Mouse (Mus musculus) myocyte (in vitro differentiated cells): ENCODE measurements around the gene Sptlc2. TPM values are rescaled to one million over a fixed set of nuclear protein-coding genes. Genes with fewer than 3 reads are reported as not detected.

Experiments
- H3K27me3 ChIP-seq: one replicate; pipeline ENCODE4 v1.6.1; 2011; ENCODE audit not compliant: control insufficient read depth, insufficient read depth, insufficient read length
- H3K36me3 ChIP-seq: one replicate; pipeline ENCODE4 v1.6.1; 2011; ENCODE audit not compliant: control insufficient read depth, insufficient read depth
- H3K4me2 ChIP-seq: one replicate; pipeline ENCODE4 v1.6.1; 2011; ENCODE audit warnings: low read depth, control low read depth
- H3K4me3 ChIP-seq: one replicate; pipeline ENCODE4 v1.5.1; 2011; ENCODE audit warnings: mild to moderate bottlenecking, control low read depth, moderate library complexity
- H3K79me2 ChIP-seq: one replicate; pipeline ENCODE4 v1.6.1; 2011; ENCODE audit not compliant: control insufficient read depth, insufficient read depth
- H3ac ChIP-seq: one replicate; pipeline ENCODE4 v1.6.1; 2011; ENCODE audit not compliant: control insufficient read depth, insufficient read length
- CEBPB ChIP-seq: IDR thresholded peaks from 2 replicates; pipeline ENCODE4 v1.6.1; 2011; ENCODE audit warnings: mild to moderate bottlenecking, moderate library complexity; ENCODE audit not compliant: poor library complexity, insufficient read depth, severe bottlenecking
- E2F4 ChIP-seq: IDR thresholded peaks from one replicate; pipeline ENCODE4 v1.6.1; 2011; ENCODE audit warnings: mild to moderate bottlenecking, control low read depth, moderate library complexity; ENCODE audit not compliant: insufficient read depth
- MAX ChIP-seq: IDR thresholded peaks from one replicate; pipeline ENCODE4 v1.6.1; 2011; ENCODE audit warnings: low read depth, mild to moderate bottlenecking, control low read depth
- MYOD1 ChIP-seq, 3 experiments: IDR thresholded peaks; one replicate each; pipeline ENCODE4 v1.6.1; 2011; ENCODE audit warnings: control low read depth in 2 of 3, low read depth in 2 of 3, mild to moderate bottlenecking in 2 of 3, moderate library complexity in 1 of 3; ENCODE audit not compliant: insufficient read length in 2 of 3, control insufficient read depth in 1 of 3
- MYOG ChIP-seq, 3 experiments: IDR thresholded peaks; one replicate each; pipeline ENCODE4 v1.6.1; 2011; ENCODE audit warnings: control low read depth in 2 of 3, low read depth in 2 of 3, mild to moderate bottlenecking in 2 of 3; ENCODE audit not compliant: insufficient read length in 2 of 3, control insufficient read depth in 1 of 3, insufficient read depth in 1 of 3
- POLR2A ChIP-seq: IDR thresholded peaks from one replicate; pipeline ENCODE4 v1.6.1; 2011; ENCODE audit warnings: low read depth, mild to moderate bottlenecking, control low read depth, moderate library complexity; ENCODE audit not compliant: insufficient read length
- POLR2AphosphoS2 ChIP-seq: IDR thresholded peaks from one replicate; pipeline ENCODE4 v1.6.1; 2011; ENCODE audit warnings: low read depth, control low read depth; ENCODE audit not compliant: insufficient read length
- REST ChIP-seq: IDR thresholded peaks from one replicate; pipeline ENCODE4 v1.6.1; 2011; ENCODE audit warnings: mild to moderate bottlenecking, control low read depth, moderate library complexity; ENCODE audit not compliant: insufficient read depth, insufficient read length
- SRF ChIP-seq: IDR thresholded peaks from one replicate; pipeline ENCODE4 v1.6.1; 2011; ENCODE audit warnings: low read depth; ENCODE audit not compliant: control insufficient read depth, insufficient read length
- TCF12 ChIP-seq: IDR thresholded peaks from one replicate; pipeline ENCODE4 v1.6.1; 2011; ENCODE audit warnings: mild to moderate bottlenecking, control low read depth; ENCODE audit not compliant: poor library complexity, insufficient read depth, severe bottlenecking
- TCF3 ChIP-seq: IDR thresholded peaks from one replicate; pipeline ENCODE4 v1.6.1; 2011; ENCODE audit warnings: low read depth, control low read depth; ENCODE audit not compliant: insufficient read length
- USF1 ChIP-seq: IDR thresholded peaks from one replicate; pipeline ENCODE4 v1.6.1; 2011; ENCODE audit warnings: low read depth, mild to moderate bottlenecking, control low read depth, moderate library complexity
- polyA plus RNA-seq: library from polyadenylated mRNA; unstranded; fragments of >200 nt; fragmentation: generic; extraction: Trizol; gene quantifications from one replicate; pipeline ENCODE4 v1.2.1, GENCODE M21; 2012; ENCODE audit warnings: missing spikeins

The Sptlc2 gene
- polyA plus RNA-seq, 1 experiment = 43.4 TPM

DNA sequence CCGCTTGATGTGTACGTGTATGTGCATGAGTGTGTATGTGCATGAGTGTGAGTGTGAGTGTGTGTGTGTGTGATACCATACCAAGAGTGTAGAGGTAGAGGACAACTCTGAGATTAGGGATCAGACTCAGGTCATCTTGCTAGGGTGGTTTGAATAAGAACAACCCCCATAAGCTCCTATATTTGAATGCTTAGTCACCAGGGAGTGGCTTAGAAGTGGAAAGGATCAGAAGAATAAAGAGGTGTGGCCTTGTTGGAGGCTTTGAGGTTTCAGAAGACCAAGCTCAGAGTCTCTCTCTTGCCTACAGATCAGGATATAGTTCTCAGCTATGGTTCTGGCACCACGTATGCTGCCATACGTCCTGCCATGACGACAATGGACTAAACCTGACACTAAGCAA is 131.5 kb downstream of the Sptlc2 start:
- TF ChIP-seq TCF3 (no peak), MYOG (IDR thresholded peaks at IDR 0.05; ENCODE audit: control insufficient read depth in 1 of 3, insufficient read depth in 1 of 3, insufficient read length in 2 of 3, low read depth in 2 of 3) (no peak), MAX (no peak), REST (no peak), SRF (no peak), CEBPB (no peak), MYOD1 (IDR thresholded peaks at IDR 0.05; ENCODE audit: control insufficient read depth in 1 of 3, insufficient read length in 2 of 3, low read depth in 2 of 3) (no peak), USF1 (no peak), TCF12 (no peak), E2F4 (no peak), POLR2A (no peak), POLR2AphosphoS2 (no peak)
- Histone ChIP-seq H3ac (no peak overlapping the region), H3K27me3 (no peaks in the 10 kb centered on the region), H3K79me2 (no peaks in the 10 kb centered on the region), H3K4me3 (no peak overlapping the region), H3K4me2 (no peak overlapping the region), H3K36me3 (peaks cover 47% of the 10 kb centered on the region)

Other genes starting within 250 kb of the Sptlc2 start
- 44.3 TPM for gene Gstz1, start 241.2 kb downstream of the Sptlc2 start, polyA plus RNA-seq
- gene Pomt2, start 240.4 kb downstream of the Sptlc2 start, polyA plus RNA-seq = 11.1 TPM
- gene Samd15, start 188.6 kb downstream of the Sptlc2 start, polyA plus RNA-seq = 0.29 TPM
- gene Tmed8, start 187.9 kb downstream of the Sptlc2 start, polyA plus RNA-seq = 2.1 TPM
- gene Noxred1, start 149.6 kb downstream of the Sptlc2 start, polyA plus RNA-seq = 0.13 TPM
- gene Vipas39, start 122.1 kb downstream of the Sptlc2 start, polyA plus RNA-seq = 16.4 TPM
- gene Ahsa1, start 121.9 kb downstream of the Sptlc2 start, polyA plus RNA-seq = 148 TPM
- 0.12 TPM for gene Ism2, start 88.7 kb downstream of the Sptlc2 start, polyA plus RNA-seq
- gene Slirp, start 55.5 kb upstream of the Sptlc2 start, polyA plus RNA-seq = 101 TPM
- gene Alkbh1, start 55.7 kb upstream of the Sptlc2 start, polyA plus RNA-seq = 9.3 TPM
- gene Snw1, start 83.9 kb upstream of the Sptlc2 start, polyA plus RNA-seq = 48.2 TPM
- gene Gm5788, start 106.4 kb upstream of the Sptlc2 start, polyA plus RNA-seq = not detected
- gene Gm8300, start 126.0 kb upstream of the Sptlc2 start, polyA plus RNA-seq = 0.16 TPM
- 0.19 TPM for gene Oog1, start 214.3 kb upstream of the Sptlc2 start, polyA plus RNA-seq
- 0.98 TPM for gene Gm4027, start 230.5 kb upstream of the Sptlc2 start, polyA plus RNA-seq